Mouse (Mus musculus) MEL (cell line): ENCODE data around the gene Gm17581.

Experiments used
- CHD2 ChIP-seq: IDR thresholded peaks from 2 replicates; pipeline ENCODE4 v1.6.1; 2011; ENCODE audit warnings: low read length, improper control_type of control experiment
- CTCF ChIP-seq, 3 experiments: IDR thresholded peaks in 2 of 3; conservative IDR thresholded peaks in 1 of 3; 2 replicates each; pipeline ENCODE4 v1.5.1; 2011 to 2012; ENCODE audit warnings: low read length in 3 of 3, low read depth in 2 of 3, mild to moderate bottlenecking in 2 of 3, improper control_type of control experiment in 1 of 3, inconsistent platforms in 1 of 3, mixed read lengths in 1 of 3, moderate library complexity in 1 of 3; ENCODE audit not compliant: control insufficient read depth in 1 of 3, insufficient read depth in 1 of 3, poor library complexity in 1 of 3, severe bottlenecking in 1 of 3
- ELF1 ChIP-seq: IDR thresholded peaks from 2 replicates; pipeline ENCODE4 v1.6.1; 2014; ENCODE audit warnings: low read depth, mild to moderate bottlenecking, inconsistent platforms, low read length, improper control_type of control experiment, moderate library complexity
- EP300 ChIP-seq, 2 experiments: IDR thresholded peaks; 2 replicates each; pipeline ENCODE4 v1.6.1; 2011; ENCODE audit warnings: improper control_type of control experiment in 2 of 2, low read length in 2 of 2, low read depth in 1 of 2, mild to moderate bottlenecking in 1 of 2
- GATA1 ChIP-seq: IDR thresholded peaks from 2 replicates; pipeline ENCODE4 v1.6.1; 2011; ENCODE audit warnings: low read depth, low read length, improper control_type of control experiment
- HCFC1 ChIP-seq: IDR thresholded peaks from 2 replicates; pipeline ENCODE4 v1.6.1; 2012; ENCODE audit warnings: low read depth, mild to moderate bottlenecking, inconsistent platforms, low read length, improper control_type of control experiment, moderate library complexity
- MXI1 ChIP-seq: IDR thresholded peaks from 2 replicates; pipeline ENCODE4 v1.6.1; 2011; ENCODE audit warnings: mild to moderate bottlenecking, low read depth, low read length, improper control_type of control experiment
- POLR2A ChIP-seq, 2 experiments: IDR thresholded peaks; 2 replicates each; pipeline ENCODE4 v1.6.1; 2011 to 2012; ENCODE audit warnings: low read length in 2 of 2, mild to moderate bottlenecking in 2 of 2, control low read depth in 1 of 2, improper control_type of control experiment in 1 of 2, low read depth in 1 of 2, moderate library complexity in 1 of 2; ENCODE audit not compliant: control insufficient read depth in 1 of 2, insufficient read depth in 1 of 2, poor library complexity in 1 of 2
- POLR2AphosphoS5 ChIP-seq: IDR thresholded peaks from 2 replicates; pipeline ENCODE4 v1.6.1; 2012; ENCODE audit warnings: low read depth, borderline replicate concordance, mild to moderate bottlenecking, inconsistent platforms, low read length, moderate library complexity, mixed read lengths
- TCF12 ChIP-seq: IDR thresholded peaks from 2 replicates; pipeline ENCODE4 v1.6.1; 2014; ENCODE audit warnings: low read depth, mild to moderate bottlenecking, inconsistent platforms, low read length, improper control_type of control experiment, moderate library complexity
- ZC3H11A ChIP-seq: IDR thresholded peaks from 2 replicates; pipeline ENCODE4 v1.6.1; 2012; ENCODE audit warnings: low read depth, mild to moderate bottlenecking, inconsistent platforms, low read length, improper control_type of control experiment

DNA sequence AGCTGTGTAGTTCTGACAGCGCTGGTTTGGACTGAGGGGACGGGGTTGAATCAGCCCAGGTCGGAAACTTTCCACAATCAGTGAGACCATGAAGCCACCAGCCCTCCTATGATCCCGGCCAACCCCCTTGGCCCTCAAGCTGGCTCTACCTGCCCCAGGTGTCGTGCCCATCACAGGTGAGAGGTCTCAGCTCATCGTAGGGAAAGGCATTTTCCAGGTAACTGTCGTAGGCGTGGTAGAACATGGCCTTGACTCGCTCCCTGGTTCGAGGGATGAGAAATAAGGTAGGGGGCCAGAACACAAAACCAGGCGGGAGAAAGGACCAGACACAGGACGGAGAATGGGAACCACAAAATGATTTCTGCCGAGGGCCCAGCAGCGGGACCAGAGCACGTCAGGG lies 6.9 kb downstream of the Gm17581 start:
- TF ChIP-seq CHD2 (no peak), CTCF (IDR thresholded peaks at IDR 0.05 in 2 of 3, conservative IDR thresholded peaks at IDR 0.05 in 1 of 3; ENCODE audit: control insufficient read depth in 1 of 3, insufficient read depth in 1 of 3, low read depth in 2 of 3, low read length in 3 of 3, poor library complexity in 1 of 3, severe bottlenecking in 1 of 3) (no peak), POLR2A (IDR thresholded peaks at IDR 0.05; ENCODE audit: control insufficient read depth in 1 of 2, insufficient read depth in 1 of 2, low read depth in 1 of 2, low read length in 2 of 2, poor library complexity in 1 of 2) (no peak), TCF12 (no peak), ELF1 (no peak), POLR2AphosphoS5 (no peak), MXI1 (no peak), HCFC1 (no peak), EP300 (IDR thresholded peaks at IDR 0.05; ENCODE audit: low read depth in 1 of 2, low read length in 2 of 2) (no peak), ZC3H11A (no peak), GATA1 (no peak)
